Mouse (Mus musculus): ENCODE results near the gene Rhox2g. TPM values are rescaled to one million over a fixed set of nuclear protein-coding genes. Genes with fewer than 3 reads are reported as not detected.
"Not testable (repeated sequence)": the region's sequence is repeated elsewhere in the genome, so short reads cannot be mapped to it uniquely, and the experiment has no call there.

Gene Rhox2g
- not detected in 2 replicates for polyA plus RNA-seq (2015; fragmentation: Nextera tagmentation; extraction: Ambion mirVana)

DNA sequence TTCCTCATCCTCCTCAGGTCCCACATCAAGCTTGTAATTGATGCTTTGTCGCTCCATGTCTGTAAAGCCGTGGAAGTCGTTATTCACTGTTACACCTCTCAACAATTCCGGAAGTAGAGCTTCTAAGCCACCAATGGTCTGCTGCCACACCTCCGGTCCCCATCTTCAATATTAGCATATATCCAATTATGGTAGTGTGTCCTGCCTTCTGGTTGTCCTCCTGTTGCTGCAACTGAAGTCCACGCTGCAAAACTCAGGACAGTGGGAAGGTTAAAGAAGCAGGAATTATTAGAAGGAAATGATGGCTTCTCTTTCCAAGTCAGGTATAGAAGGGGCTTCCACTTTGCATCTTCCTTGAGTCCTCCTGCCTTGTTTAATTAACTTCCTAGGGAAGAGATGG, at the start of gene Rhox2g:
TSS of gene Rhox2g (minus strand) at position 101 of the 400 bp plus-strand sequence.
- not testable (repeated sequence) for H3K4me1 ChIP-seq, H3K9ac ChIP-seq
- 79% methylated on average over 6 of the region's 6 CpGs for WGBS

DNA sequence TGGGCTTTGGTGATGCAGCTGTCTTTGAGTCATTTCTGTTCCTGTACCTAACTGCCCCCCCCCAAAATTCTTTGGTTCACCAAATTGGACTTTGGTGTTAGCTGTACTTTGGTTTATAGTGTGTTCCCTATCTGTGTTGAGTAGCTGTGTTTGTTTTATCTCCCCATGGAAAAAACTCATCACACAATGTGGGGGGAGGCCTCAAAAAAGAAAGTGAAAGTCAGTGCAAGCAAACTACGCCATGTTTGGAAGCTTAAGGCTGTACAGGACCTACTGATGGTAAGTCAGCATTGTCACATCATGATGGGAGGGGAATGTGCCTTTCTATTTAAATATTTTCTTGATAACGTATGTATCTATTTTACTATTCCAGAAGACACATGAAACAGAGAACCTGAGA, 49.0 kb upstream of the Rhox2g start:
- no peak overlapping the region for H3K4me2 ChIP-seq
- H3K4me1 ChIP-seq: no peaks in the 10 kb centered on the region
- WGBS: 71% methylated on average over 2 of the region's 2 CpGs

More for the DNA sequence above, at the start of gene Rhox2g:
- not testable (repeated sequence) for H3K27ac ChIP-seq (replicated peaks); H3K4me3 ChIP-seq; H3K27me3 ChIP-seq (replicated peaks); H3K9me3 ChIP-seq; H3K4me2 ChIP-seq; ATAC-seq (ENCODE audit: extremely low read depth, insufficient number of reproducible peaks, low FRiP score, low TSS enrichment); H3K36me3 ChIP-seq

GRCm38 (mm10) chrX:37683031-37683715, 39.9 kb upstream of the Rhox2g start:
- Histone ChIP-seq H3K9ac (no peak overlapping the region), H3K4me3 (no peak overlapping the region), H3K4me2 (no peak overlapping the region), H3K9me3 (no peaks in the 10 kb centered on the region), H3K27ac (replicated peaks) (no peak overlapping the region), H3K4me1 (no peaks in the 10 kb centered on the region), H3K36me3 (no peaks in the 10 kb centered on the region), H3K27me3 (replicated peaks) (no peaks in the 10 kb centered on the region)
- no peak for ATAC-seq (ENCODE audit: extremely low read depth, insufficient number of reproducible peaks, low FRiP score, low TSS enrichment)
- WGBS: 80% methylated on average over 24 of the region's 24 CpGs

More for the DNA sequence above, 49.0 kb upstream of the Rhox2g start:
- no peak for ATAC-seq (ENCODE audit: extremely low read depth, insufficient number of reproducible peaks, low FRiP score, low TSS enrichment)
- Histone ChIP-seq H3K4me3 (no peak overlapping the region), H3K27me3 (replicated peaks) (no peaks in the 10 kb centered on the region), H3K9me3 (no peaks in the 10 kb centered on the region), H3K9ac (no peak overlapping the region), H3K36me3 (no peaks in the 10 kb centered on the region), H3K27ac (replicated peaks) (no peak overlapping the region)

DNA sequence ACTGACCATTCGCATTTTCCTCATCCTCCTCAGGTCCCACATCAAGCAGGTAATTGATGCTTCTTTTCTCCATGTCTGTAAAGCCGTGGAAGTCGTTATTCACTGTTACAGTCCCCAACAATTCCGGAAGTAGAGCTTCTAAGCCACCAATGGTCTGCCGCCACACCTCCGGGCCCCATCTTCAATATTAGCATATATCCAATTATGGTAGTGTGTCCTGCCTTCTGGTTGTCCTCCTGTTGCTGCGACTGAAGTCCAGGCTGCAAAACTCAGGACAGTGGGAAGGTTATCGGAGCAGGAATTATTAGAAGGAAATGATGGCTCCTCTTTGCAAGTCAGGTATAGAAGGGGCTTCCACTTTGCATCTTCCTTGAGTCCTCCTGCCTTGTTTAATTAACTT, 29.9 kb upstream of the Rhox2g start, which contains the start of gene Rhox2h:
TSS of gene Rhox2h (minus strand) at position 101 of the 400 bp plus-strand sequence.
- H3K4me3 ChIP-seq; H3K27me3 ChIP-seq (replicated peaks); H3K4me2 ChIP-seq; H3K9me3 ChIP-seq; H3K36me3 ChIP-seq; H3K9ac ChIP-seq; H3K27ac ChIP-seq (replicated peaks); H3K4me1 ChIP-seq; ATAC-seq (ENCODE audit: extremely low read depth, insufficient number of reproducible peaks, low FRiP score, low TSS enrichment): not testable (repeated sequence)
- 76% methylated on average over 8 of the region's 8 CpGs for WGBS

DNA sequence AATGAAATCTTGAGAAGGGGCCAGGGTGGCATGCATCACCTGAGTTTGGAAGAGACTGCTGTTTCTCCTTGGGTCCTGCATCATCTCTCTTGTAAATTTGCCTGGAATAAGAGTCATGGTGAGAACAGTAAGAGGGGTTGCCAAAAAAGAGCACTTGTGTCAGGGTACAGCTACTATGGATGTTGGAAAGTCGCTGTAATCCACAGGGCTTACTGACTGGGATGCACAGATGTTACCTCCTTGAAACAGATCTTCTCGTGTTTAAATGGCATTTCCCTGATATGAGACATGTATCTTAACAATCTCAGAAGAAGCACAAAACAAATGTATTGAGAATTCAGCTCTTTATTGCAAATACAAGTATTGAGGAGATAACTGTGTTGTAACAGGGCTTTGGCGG, 25.4 kb upstream of the Rhox2g start, which contains the start of gene Rhox3h:
TSS of gene Rhox3h (minus strand) at position 101 of the 400 bp plus-strand sequence.
- H3K4me3 ChIP-seq; H3K4me2 ChIP-seq; H3K27ac ChIP-seq (replicated peaks); H3K9me3 ChIP-seq; H3K36me3 ChIP-seq; H3K9ac ChIP-seq; H3K27me3 ChIP-seq (replicated peaks); H3K4me1 ChIP-seq; ATAC-seq (ENCODE audit: extremely low read depth, insufficient number of reproducible peaks, low FRiP score, low TSS enrichment): not testable (repeated sequence)
- 64% methylated on average over 1 of the region's 3 CpGs for WGBS

GRCm38 (mm10) chrX:37651227-37651626, 8.0 kb upstream of the Rhox2g start, which contains the start of gene Rhox4g:
Gene Rhox4g, minus strand, starts transcription at chrX:37651327.
- ATAC-seq (ENCODE audit: extremely low read depth, insufficient number of reproducible peaks, low FRiP score, low TSS enrichment); H3K36me3 ChIP-seq; H3K9me3 ChIP-seq; H3K4me3 ChIP-seq; H3K4me1 ChIP-seq; H3K9ac ChIP-seq; H3K27me3 ChIP-seq (replicated peaks); H3K4me2 ChIP-seq; H3K27ac ChIP-seq (replicated peaks): not testable (repeated sequence)
- 81% methylated on average over 16 of the region's 20 CpGs for WGBS

DNA sequence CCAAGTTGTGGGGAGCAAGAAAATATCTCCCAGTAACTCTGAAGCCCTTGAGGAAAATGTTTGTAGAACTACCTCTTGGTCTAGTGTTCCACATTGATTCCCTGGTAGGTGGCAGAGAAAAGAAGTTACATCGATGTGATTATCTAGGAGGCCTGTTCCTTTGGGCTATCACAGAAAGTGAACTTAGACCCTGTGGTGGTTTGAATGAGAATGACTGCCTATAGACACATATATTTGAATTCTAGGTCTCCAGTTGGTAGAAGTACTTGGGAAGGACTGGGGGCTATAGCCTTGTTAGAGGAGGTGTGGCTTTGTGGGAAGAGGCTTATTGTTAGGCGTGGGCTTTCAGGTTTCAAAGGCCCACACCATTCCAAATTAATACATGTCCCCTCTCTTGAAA, 14.8 kb downstream of the Rhox2g start, which contains the start of gene Rhox3g:
TSS of gene Rhox3g (minus strand) at position 101 of the 400 bp plus-strand sequence.
- not testable (repeated sequence) for H3K4me3 ChIP-seq; H3K36me3 ChIP-seq; H3K27ac ChIP-seq (replicated peaks); H3K27me3 ChIP-seq (replicated peaks); H3K4me2 ChIP-seq; H3K9ac ChIP-seq; H3K4me1 ChIP-seq; ATAC-seq (ENCODE audit: extremely low read depth, insufficient number of reproducible peaks, low FRiP score, low TSS enrichment); H3K9me3 ChIP-seq
- 85% methylated on average over 2 of the region's 2 CpGs for WGBS

DNA sequence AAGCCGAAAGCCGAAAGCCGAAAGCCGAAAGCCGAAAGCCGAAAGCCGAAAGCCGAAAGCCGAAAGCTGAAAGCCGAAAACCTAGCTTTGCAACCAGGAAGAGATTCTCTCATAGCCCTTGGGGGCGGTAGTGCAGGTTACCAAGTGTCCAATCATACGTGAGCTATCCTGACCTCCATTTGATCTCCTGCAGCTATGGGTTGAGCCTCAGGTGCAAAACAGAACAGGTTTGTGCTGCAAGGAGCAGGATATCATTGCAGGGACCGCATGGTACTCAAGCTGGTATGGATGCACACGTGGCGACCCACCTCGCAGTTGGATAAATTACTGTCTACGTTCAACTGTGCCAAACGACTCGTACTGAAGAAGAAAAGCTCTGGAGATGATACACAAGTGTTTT, 35.7 kb downstream of the Rhox2g start, which contains the start of gene Rhox4f:
TSS of gene Rhox4f (minus strand) at position 101 of the 400 bp plus-strand sequence.
- not testable (repeated sequence) for H3K27ac ChIP-seq (replicated peaks); H3K36me3 ChIP-seq; ATAC-seq (ENCODE audit: extremely low read depth, insufficient number of reproducible peaks, low FRiP score, low TSS enrichment); H3K4me3 ChIP-seq; H3K9ac ChIP-seq; H3K4me1 ChIP-seq; H3K4me2 ChIP-seq; H3K9me3 ChIP-seq; H3K27me3 ChIP-seq (replicated peaks)
- 83% methylated on average over 17 of the region's 19 CpGs for WGBS

Other genes with a start within 250 kb of the Rhox2g start
- not detected in 2 replicates for gene Rhox2b, start 231.4 kb downstream of the Rhox2g start, polyA plus RNA-seq (2015; fragmentation: Nextera tagmentation; extraction: Ambion mirVana)
- gene Rhox4b, start 211.0 kb downstream of the Rhox2g start, polyA plus RNA-seq (2015; fragmentation: Nextera tagmentation; extraction: Ambion mirVana): not detected in 2 replicates
- not detected in 2 replicates for gene Rhox2c, start 189.8 kb downstream of the Rhox2g start, polyA plus RNA-seq (2015; fragmentation: Nextera tagmentation; extraction: Ambion mirVana)
- not detected in 2 replicates for gene Rhox3c, start 184.9 kb downstream of the Rhox2g start, polyA plus RNA-seq (2015; fragmentation: Nextera tagmentation; extraction: Ambion mirVana)
- gene Rhox4c, start 163.1 kb downstream of the Rhox2g start, polyA plus RNA-seq (2015; fragmentation: Nextera tagmentation; extraction: Ambion mirVana): not detected in 2 replicates
- not detected in 2 replicates for gene Rhox2d, start 150.0 kb downstream of the Rhox2g start, polyA plus RNA-seq (2015; fragmentation: Nextera tagmentation; extraction: Ambion mirVana)
- gene Rhox4d, start 129.1 kb downstream of the Rhox2g start, polyA plus RNA-seq (2015; fragmentation: Nextera tagmentation; extraction: Ambion mirVana): not detected in 2 replicates
- not detected in 2 replicates for gene Rhox2e, start 113.0 kb downstream of the Rhox2g start, polyA plus RNA-seq (2015; fragmentation: Nextera tagmentation; extraction: Ambion mirVana)
- not detected in 2 replicates for gene Rhox3e, start 101.5 kb downstream of the Rhox2g start, polyA plus RNA-seq (2015; fragmentation: Nextera tagmentation; extraction: Ambion mirVana)
- gene Rhox4e, start 86.1 kb downstream of the Rhox2g start, polyA plus RNA-seq (2015; fragmentation: Nextera tagmentation; extraction: Ambion mirVana): not detected in 2 replicates
- not detected in 2 replicates for gene Rhox2f, start 72.1 kb downstream of the Rhox2g start, polyA plus RNA-seq (2015; fragmentation: Nextera tagmentation; extraction: Ambion mirVana)
- gene Rhox3f, start 62.5 kb downstream of the Rhox2g start, polyA plus RNA-seq (2015; fragmentation: Nextera tagmentation; extraction: Ambion mirVana): not detected in 2 replicates
- not detected in 2 replicates for gene Rhox4f, start 35.8 kb downstream of the Rhox2g start, polyA plus RNA-seq (2015; fragmentation: Nextera tagmentation; extraction: Ambion mirVana)
- gene Rhox3g, start 14.9 kb downstream of the Rhox2g start, polyA plus RNA-seq (2015; fragmentation: Nextera tagmentation; extraction: Ambion mirVana): not detected in 2 replicates
- not detected in 2 replicates for gene Rhox4g, start 7.9 kb upstream of the Rhox2g start, polyA plus RNA-seq (2015; fragmentation: Nextera tagmentation; extraction: Ambion mirVana)
- gene Rhox3h, start 25.3 kb upstream of the Rhox2g start, polyA plus RNA-seq (2015; fragmentation: Nextera tagmentation; extraction: Ambion mirVana): not detected in 2 replicates
- gene Rhox2h, start 29.8 kb upstream of the Rhox2g start, polyA plus RNA-seq (2015; fragmentation: Nextera tagmentation; extraction: Ambion mirVana): not detected in 2 replicates
- 10.6 and 12.4 TPM in 2 replicates for gene Rhox5, start 161.4 kb upstream of the Rhox2g start, polyA plus RNA-seq (2015; fragmentation: Nextera tagmentation; extraction: Ambion mirVana)
- gene Rhox6, start 183.4 kb upstream of the Rhox2g start, polyA plus RNA-seq (2015; fragmentation: Nextera tagmentation; extraction: Ambion mirVana): not detected in 2 replicates
- gene Rhox7a, start 188.2 kb upstream of the Rhox2g start, polyA plus RNA-seq (2015; fragmentation: Nextera tagmentation; extraction: Ambion mirVana): not detected in 2 replicates
- gene Rhox8, start 235.5 kb upstream of the Rhox2g start, polyA plus RNA-seq (2015; fragmentation: Nextera tagmentation; extraction: Ambion mirVana): not detected in 2 replicates

All from heart, embryonic 13.5 days (tissue).